Mouse (Mus musculus): ENCODE results near the gene Fbxl20. TPM values are rescaled to one million over a fixed set of nuclear protein-coding genes. Genes with fewer than 3 reads are reported as not detected.

Fbxl20 gene
- total and polyA plus RNA-seq, 2 experiments from 2014 or later: 11.9 to 20.9 TPM

GRCm38 (mm10) chr11:98090583-98090982 is 59.6 kb downstream of the Fbxl20 start:
- no peak overlapping the region for H3K4me2 ChIP-seq (ENCODE audit: low read depth, low read length)
- no peaks in the 10 kb centered on the region for H3K9me3 ChIP-seq (ENCODE audit: low read length)
- H3K36me3 ChIP-seq (ENCODE audit: insufficient read depth, low read length): peaks cover 48% of the 10 kb centered on the region
- no peaks in the 10 kb centered on the region for H3K4me1 ChIP-seq (ENCODE audit: insufficient read depth, low read length)
- DNase-seq (ENCODE audit: low spot score) (peak; percentile 11), ATAC-seq (no peak)
- TF ChIP-seq CTCF (IDR thresholded peaks at IDR 0.05; ENCODE audit: low read depth): no peak
- H3K27ac ChIP-seq: no peak overlapping the region
- no peaks in the 10 kb centered on the region for H3K27me3 ChIP-seq (ENCODE audit: insufficient read depth, low read length)
- H3K4me3 ChIP-seq (ENCODE audit: low read length): no peak overlapping the region
- WGBS: 53% methylated on average over 9 of the region's 9 CpGs
- H3K9ac ChIP-seq (replicated peaks; ENCODE audit: low read length): no peak overlapping the region

GRCm38 (mm10) chr11:98088224-98088623 is 62.0 kb downstream of the Fbxl20 start:
- Histone ChIP-seq H3K4me1 (ENCODE audit: insufficient read depth, low read length) (no peaks in the 10 kb centered on the region), H3K27ac (no peak overlapping the region), H3K9me3 (ENCODE audit: low read length) (no peaks in the 10 kb centered on the region), H3K27me3 (ENCODE audit: insufficient read depth, low read length) (no peaks in the 10 kb centered on the region), H3K36me3 (ENCODE audit: insufficient read depth, low read length) (peaks cover 35% of the 10 kb centered on the region), H3K9ac (replicated peaks; ENCODE audit: low read length) (no peak overlapping the region), H3K4me3 (ENCODE audit: low read length) (no peak overlapping the region), H3K4me2 (ENCODE audit: low read depth, low read length) (no peak overlapping the region)
- ATAC-seq: peak; percentile 35; the same call in 1 of the 2 replicates
- no peak for TF ChIP-seq CTCF (IDR thresholded peaks at IDR 0.05; ENCODE audit: low read depth)
- DNase-seq (ENCODE audit: low spot score): peak; percentile 44
- 42% methylated on average over 7 of the region's 7 CpGs for WGBS

- DNase-seq (ENCODE audit: low spot score) (no peak), ATAC-seq (no peak)
- Histone ChIP-seq H3K36me3 (ENCODE audit: insufficient read depth, low read length) (peaks cover 26% of the 10 kb centered on the region), H3K9ac (replicated peaks; ENCODE audit: low read length) (no peak overlapping the region), H3K4me2 (ENCODE audit: low read depth, low read length) (no peak overlapping the region), H3K27ac (no peak overlapping the region), H3K4me1 (ENCODE audit: insufficient read depth, low read length) (no peaks in the 10 kb centered on the region), H3K4me3 (ENCODE audit: low read length) (no peak overlapping the region), H3K9me3 (ENCODE audit: low read length) (no peaks in the 10 kb centered on the region), H3K27me3 (ENCODE audit: insufficient read depth, low read length) (no peaks in the 10 kb centered on the region)
- no peak; the same call in 1 of the 2 replicates for TF ChIP-seq CTCF (IDR thresholded peaks at IDR 0.05; ENCODE audit: low read depth)
- 68% methylated on average over 7 of the region's 7 CpGs for WGBS
Observed at GRCm38 (mm10) chr11:98086574-98086973, 63.6 kb downstream of the Fbxl20 start.

- H3K9me3 ChIP-seq (ENCODE audit: low read length): no peaks in the 10 kb centered on the region
- no peaks in the 10 kb centered on the region for H3K4me1 ChIP-seq (ENCODE audit: insufficient read depth, low read length)
- H3K9ac ChIP-seq (replicated peaks; ENCODE audit: low read length): no peak overlapping the region
- no peak for TF ChIP-seq CTCF (IDR thresholded peaks at IDR 0.05; ENCODE audit: low read depth)
- 94% methylated on average over 9 of the region's 9 CpGs for WGBS
- H3K4me2 ChIP-seq (ENCODE audit: low read depth, low read length): no peak overlapping the region
- ATAC-seq: no peak
- no peaks in the 10 kb centered on the region for H3K27me3 ChIP-seq (ENCODE audit: insufficient read depth, low read length)
- no peak overlapping the region for H3K4me3 ChIP-seq (ENCODE audit: low read length)
- no peak overlapping the region for H3K27ac ChIP-seq
- no peak for DNase-seq (ENCODE audit: low spot score)
- peaks cover 22% of the 10 kb centered on the region for H3K36me3 ChIP-seq (ENCODE audit: insufficient read depth, low read length)
Observed at GRCm38 (mm10) chr11:98086141-98086540, 64.1 kb downstream of the Fbxl20 start.

GRCm38 (mm10) chr11:98082745-98083144 is 67.5 kb downstream of the Fbxl20 start:
- ATAC-seq: no peak
- no peaks in the 10 kb centered on the region for H3K4me1 ChIP-seq (ENCODE audit: insufficient read depth, low read length)
- no peak overlapping the region for H3K4me3 ChIP-seq (ENCODE audit: low read length)
- no peaks in the 10 kb centered on the region for H3K36me3 ChIP-seq (ENCODE audit: insufficient read depth, low read length)
- no peak for DNase-seq (ENCODE audit: low spot score)
- TF ChIP-seq CTCF (IDR thresholded peaks at IDR 0.05; ENCODE audit: low read depth): no peak
- H3K9ac ChIP-seq (replicated peaks; ENCODE audit: low read length): no peak overlapping the region
- H3K4me2 ChIP-seq (ENCODE audit: low read depth, low read length): no peak overlapping the region
- no peaks in the 10 kb centered on the region for H3K27me3 ChIP-seq (ENCODE audit: insufficient read depth, low read length)
- no peak overlapping the region for H3K27ac ChIP-seq
- whole genome bisulfite sequencing: 81% methylated on average over 7 of the region's 7 CpGs
- H3K9me3 ChIP-seq (ENCODE audit: low read length): no peaks in the 10 kb centered on the region

- DNase-seq (ENCODE audit: low spot score): no peak
- 72% methylated on average over 6 of the region's 6 CpGs for WGBS
- Histone ChIP-seq H3K27me3 (ENCODE audit: insufficient read depth, low read length) (no peaks in the 10 kb centered on the region), H3K36me3 (ENCODE audit: insufficient read depth, low read length) (no peaks in the 10 kb centered on the region), H3K9me3 (ENCODE audit: low read length) (no peaks in the 10 kb centered on the region), H3K4me1 (ENCODE audit: insufficient read depth, low read length) (no peaks in the 10 kb centered on the region), H3K9ac (replicated peaks; ENCODE audit: low read length) (no peak overlapping the region), H3K4me2 (ENCODE audit: low read depth, low read length) (no peak overlapping the region), H3K4me3 (ENCODE audit: low read length) (no peak overlapping the region), H3K27ac (no peak overlapping the region)
- ATAC-seq: no peak
- TF ChIP-seq CTCF (IDR thresholded peaks at IDR 0.05; ENCODE audit: low read depth): no peak
Observed at GRCm38 (mm10) chr11:98080450-98080849, 69.8 kb downstream of the Fbxl20 start.

GRCm38 (mm10) chr11:98077086-98077485 is 73.1 kb downstream of the Fbxl20 start:
- Histone ChIP-seq H3K9ac (replicated peaks; ENCODE audit: low read length) (no peak overlapping the region), H3K27ac (no peak overlapping the region), H3K27me3 (ENCODE audit: insufficient read depth, low read length) (no peaks in the 10 kb centered on the region), H3K9me3 (ENCODE audit: low read length) (no peaks in the 10 kb centered on the region), H3K36me3 (ENCODE audit: insufficient read depth, low read length) (no peaks in the 10 kb centered on the region), H3K4me3 (ENCODE audit: low read length) (no peak overlapping the region), H3K4me2 (ENCODE audit: low read depth, low read length) (no peak overlapping the region), H3K4me1 (ENCODE audit: insufficient read depth, low read length) (no peaks in the 10 kb centered on the region)
- no peak for TF ChIP-seq CTCF (IDR thresholded peaks at IDR 0.05; ENCODE audit: low read depth)
- no peak for ATAC-seq
- WGBS: 82% methylated on average over 8 of the region's 8 CpGs
- no peak for DNase-seq (ENCODE audit: low spot score)
